Mouse (Mus musculus) skeletal muscle tissue, postnatal 0 days (tissue): ENCODE data around the gene Fam120b. TPM values are rescaled to one million over a fixed set of nuclear protein-coding genes. Genes with fewer than 3 reads are reported as not detected.

Source experiments
- polyA plus RNA-seq: library from polyadenylated mRNA; unstranded; fragments of >200 nt; fragmentation: Nextera tagmentation; extraction: Ambion mirVana; gene quantifications from 2 replicates; pipeline ENCODE4 v1.2.1, GENCODE M21; 2015

Gene Fam120b
- 11.4 and 11.6 TPM in 2 replicates for polyA plus RNA-seq

GRCm38 (mm10) chr17:15395997-15396675 lies at the start of gene Fam120b:
Gene Fam120b (plus strand): TSS chr17:15396202.

GRCm38 (mm10) chr17:15376494-15377181 lies 19.4 kb upstream of the Fam120b start, which contains the start of gene Dll1:
Gene Dll1 (minus strand): TSS chr17:15376872.

Other genes starting within 250 kb of the Fam120b start
- gene Dll1, start 19.3 kb upstream of the Fam120b start, polyA plus RNA-seq, result 6.8 and 7.9 TPM in 2 replicates
- 179 and 188 TPM in 2 replicates for gene Psmb1, start 103.5 kb downstream of the Fam120b start, polyA plus RNA-seq
- gene Tbp, start 103.7 kb downstream of the Fam120b start, polyA plus RNA-seq, result 18.1 and 19.2 TPM in 2 replicates
- gene Pdcd2, start 131.1 kb downstream of the Fam120b start, polyA plus RNA-seq, result 23.8 and 27.9 TPM in 2 replicates
- 1.3 and 1.8 TPM in 2 replicates for gene Prdm9, start 168.2 kb downstream of the Fam120b start, polyA plus RNA-seq